Mouse (Mus musculus) cerebellum, postnatal 36 days (tissue): ENCODE measurements around the gene Ak4.
"Not testable (repeated sequence)": the region's sequence is repeated elsewhere in the genome, so short reads cannot be mapped to it uniquely, and the experiment has no call there.

Source experiments
- DNase-seq, 2 experiments: peaks; one replicate each; pipeline ENCODE4 v3.0.0; 2021 to 2022; ENCODE audit warnings: mixed read lengths in 2 of 2

Gene Ak4

DNA sequence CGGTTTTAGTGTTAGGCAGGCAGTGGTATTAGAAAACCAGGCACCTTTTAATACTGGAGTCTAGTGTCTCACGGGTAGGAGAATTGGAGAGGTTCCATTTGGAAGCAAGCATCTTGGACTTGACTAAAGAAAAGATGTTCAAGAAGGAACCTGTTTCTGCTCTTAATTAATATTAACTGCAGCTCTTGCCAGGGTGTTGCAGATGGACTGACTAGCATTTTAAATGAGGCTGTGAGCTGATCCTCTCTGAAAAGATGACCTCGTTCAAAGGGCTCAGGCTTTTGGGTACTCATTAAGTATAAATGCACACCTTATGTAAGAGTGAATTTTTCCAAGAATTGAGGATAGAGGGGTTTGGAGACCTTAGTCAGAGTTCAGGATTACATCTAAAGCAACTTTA is 5.4 kb downstream of the Ak4 start:
- DNase-seq, result peak in 1 of 2 experiments; percentile 27

DNA sequence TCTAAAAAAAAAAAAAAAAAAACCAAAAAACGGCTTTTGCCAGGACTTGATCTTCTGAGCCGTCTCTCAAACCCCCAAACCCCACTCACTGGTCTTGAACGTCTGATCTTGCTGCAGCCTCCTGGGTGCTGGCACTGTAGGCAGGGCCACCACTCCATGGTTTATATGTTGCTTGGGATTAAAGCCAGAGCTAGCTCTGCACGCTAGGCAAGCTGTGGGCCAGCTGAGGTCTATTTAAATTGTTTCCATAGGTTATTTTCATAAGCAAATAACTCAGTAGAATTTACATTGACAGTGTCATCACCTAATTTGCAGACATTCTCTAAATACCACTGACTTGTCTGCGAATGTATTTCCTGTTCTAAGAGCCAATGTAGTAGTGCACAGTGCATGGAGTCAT is 6.0 kb downstream of the Ak4 start:
- DNase-seq, result no peak

DNA sequence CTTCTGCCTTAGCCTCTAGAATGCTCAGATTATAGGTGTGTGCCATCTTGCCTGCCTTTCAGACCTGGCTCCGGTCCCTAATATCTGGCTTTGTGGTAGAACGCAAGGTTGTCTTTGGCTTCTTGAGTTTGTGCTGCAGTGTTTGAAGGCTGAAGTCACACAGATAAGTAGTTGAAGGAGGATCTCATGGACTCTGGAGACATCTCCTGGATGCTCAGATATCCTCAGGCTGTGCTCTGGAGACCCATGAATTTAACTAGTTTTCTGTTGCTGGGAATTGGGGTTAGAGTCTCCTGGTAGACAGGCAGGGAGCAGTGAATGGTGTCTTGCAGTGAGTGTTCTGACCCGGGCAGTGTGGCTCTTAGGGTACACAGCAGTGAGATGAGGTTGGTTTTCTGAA is 6.6 kb downstream of the Ak4 start:
- DNase-seq, result no peak

DNA sequence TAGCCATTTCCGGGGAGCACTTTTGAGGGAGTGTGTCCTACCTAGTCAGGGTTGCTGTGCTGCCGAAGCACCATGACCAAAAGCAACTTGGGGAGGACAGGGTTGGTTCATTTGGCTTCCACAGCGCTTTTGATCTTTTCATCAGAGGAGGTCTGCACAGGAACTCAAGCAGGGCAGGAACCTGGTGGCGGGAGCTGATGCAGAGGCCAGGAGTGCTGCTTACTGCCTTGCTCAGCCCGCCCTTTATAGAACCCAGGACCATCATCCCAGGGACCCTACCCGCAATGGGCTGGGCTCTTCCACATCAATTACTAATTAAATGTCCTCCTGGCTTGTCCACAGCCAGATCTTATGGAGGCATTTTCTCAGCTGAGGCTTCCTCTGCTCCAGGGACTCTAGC is 7.5 kb downstream of the Ak4 start:
- DNase-seq, result no peak

DNA sequence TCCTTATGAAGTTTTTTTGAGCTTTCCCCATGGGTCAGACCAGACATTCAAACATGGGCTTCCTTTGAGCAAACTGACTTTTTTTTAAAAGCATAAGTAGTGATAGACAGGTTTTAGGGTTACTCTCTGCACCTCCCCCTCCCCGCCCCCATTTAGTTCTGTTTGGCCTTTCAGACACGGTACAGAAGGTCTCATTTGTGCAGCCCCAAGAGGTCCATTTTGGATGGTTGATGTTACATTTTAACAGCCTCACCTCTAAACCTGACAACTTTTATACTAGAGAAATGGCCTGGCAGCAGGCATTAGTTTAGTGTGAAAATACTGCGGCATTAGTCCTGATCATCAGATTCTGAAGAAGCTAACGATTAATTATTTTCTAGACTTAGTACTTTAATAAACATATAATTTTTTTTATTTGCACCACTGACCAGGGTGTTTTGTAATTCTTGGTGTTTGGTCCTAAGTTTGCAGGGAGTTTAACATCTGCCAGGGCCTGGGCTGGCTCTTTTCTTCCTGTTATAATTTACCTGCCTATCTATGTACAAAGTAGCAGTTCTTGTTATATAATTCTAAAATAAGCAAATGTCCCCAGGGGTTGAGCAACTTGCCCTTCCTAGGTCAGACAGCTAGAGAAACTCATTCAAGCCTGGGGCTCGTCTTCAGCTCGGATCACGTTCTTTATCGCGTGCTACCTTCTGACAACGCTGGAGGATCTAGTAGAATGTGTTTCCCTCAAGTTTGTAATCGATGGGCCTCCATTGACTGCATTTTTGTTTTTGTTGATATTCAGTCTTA is 9.0 kb downstream of the Ak4 start:
- no peak for DNase-seq

DNA sequence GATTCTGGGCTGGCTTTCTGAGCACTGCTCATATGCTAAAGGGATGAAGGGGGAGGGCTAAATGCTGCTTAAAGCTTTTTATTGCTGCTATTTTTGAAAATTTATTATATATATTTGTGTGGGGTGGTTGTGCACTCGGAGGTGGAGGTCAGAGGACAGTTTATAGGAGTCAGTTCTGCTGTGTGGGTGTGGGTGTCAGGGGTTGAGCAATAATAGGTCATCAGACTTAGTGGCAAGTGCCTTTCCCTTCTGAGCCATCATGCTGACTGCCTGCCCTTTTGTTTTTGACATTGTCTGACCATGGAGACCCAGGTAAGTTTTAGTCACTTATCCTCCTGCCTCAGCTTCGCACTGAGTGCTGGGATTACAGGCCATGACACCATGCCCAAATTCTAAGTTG is 10.0 kb downstream of the Ak4 start:
- no peak for DNase-seq

DNA sequence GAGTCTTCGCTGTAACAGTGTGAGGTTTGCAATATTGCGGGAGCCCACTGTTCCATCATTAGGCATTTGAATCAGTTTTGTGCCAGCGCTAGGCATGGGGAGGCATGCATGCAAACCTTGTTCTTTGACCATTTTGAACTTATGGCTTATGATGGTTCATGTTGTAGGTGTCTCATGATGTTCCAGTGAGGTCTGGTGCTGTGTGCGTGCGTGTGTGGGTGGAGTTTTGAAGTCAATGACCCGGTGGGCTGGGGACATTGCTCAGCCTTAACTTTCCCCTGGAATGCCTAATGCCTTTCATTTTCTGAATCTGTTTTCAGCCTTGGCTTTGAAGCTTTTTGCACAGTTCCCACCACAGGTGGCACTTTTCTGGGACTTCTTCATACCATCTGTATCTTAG is 10.9 kb downstream of the Ak4 start:
- peak in 1 of 2 experiments; percentile 3 for DNase-seq

DNA sequence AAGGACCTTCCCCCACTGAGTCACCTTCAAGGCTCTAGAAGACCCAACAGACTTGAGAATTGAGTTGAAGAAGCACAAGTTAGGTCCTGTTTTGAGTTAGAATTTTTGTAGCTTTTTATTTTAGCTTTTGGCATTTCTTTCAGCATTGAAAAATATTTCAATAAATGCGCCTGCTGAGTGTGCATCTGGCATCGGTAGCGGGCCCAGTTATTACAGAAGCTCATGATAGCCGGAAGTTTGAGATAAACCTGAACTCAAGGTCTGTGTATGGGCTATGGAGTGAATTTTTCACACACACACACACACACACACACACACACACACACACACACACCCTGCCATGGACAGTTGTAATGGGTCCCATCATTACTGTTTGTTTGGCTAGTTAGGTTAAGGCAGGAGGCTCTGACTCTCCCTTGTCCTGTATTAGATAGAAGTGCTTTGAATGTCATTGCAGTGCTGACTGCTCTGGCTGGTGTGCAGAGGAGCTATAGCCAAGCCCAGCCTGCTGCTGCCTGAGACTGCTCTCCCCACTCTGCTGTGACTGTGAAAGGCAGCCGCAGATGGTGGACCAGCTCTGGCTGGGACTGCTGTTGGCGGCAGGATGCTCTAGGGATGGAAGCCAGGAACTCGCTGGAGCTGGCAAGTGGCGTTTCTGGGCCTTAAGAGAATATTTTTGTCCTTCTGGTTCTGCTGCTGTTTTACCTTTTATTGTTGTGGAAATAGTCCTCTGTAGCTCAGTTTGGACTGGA is 17.9 kb downstream of the Ak4 start:
- DNase-seq, result peak; percentile 63 to 65

DNA sequence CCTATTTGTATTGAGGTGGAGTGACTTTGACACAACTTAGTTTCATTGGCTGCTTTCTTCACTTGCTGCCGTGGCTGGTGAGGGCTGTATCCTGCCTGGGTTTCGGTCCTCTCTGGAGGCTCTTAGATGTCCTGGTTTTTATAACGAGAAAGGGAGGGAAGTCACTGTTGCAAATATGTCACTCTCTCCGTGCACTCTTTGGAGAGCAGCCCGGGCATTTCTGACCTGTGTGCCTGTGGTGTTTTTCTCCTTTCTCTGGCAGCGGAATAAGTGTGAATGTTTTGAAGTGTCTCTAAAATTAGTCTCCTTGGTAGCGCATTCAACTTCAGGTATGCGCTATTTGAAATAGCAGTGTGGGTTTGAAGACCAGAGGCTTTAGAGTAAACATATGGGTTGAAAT is 19.2 kb downstream of the Ak4 start:
- DNase-seq, result peak; percentile 70 to 73

DNA sequence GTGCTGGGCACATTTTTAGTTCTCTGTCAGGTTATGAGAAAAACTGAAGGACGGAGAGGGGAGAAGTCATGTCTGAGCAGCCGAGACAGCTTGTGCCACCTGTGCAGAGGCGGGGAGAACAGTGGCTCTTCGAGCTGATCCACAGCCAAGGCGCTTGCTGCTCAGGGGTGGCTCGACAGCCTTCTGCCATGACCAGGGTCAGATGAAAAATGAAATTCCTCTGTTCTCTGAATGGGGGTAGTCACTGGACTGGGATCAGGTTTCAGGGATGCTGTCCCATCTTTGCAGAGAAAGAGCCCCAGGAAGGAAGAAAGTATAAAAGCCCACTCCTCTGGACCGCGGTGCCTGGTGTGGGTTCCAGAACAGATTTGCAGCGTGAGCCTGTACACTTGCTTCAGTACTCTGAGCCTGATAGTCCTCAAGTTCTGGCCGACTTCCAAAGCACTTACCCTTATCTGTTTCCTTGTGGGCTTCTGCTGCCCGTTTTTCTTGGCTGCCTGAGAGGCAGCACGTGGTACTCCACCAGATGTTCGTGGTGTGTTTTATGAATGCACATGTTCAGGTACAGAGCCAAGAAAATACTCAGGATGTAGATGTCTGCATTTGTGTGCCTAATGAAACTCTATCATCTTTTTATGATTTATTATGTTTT is 20.8 kb downstream of the Ak4 start:
- peak; percentile 59 to 62 for DNase-seq

DNA sequence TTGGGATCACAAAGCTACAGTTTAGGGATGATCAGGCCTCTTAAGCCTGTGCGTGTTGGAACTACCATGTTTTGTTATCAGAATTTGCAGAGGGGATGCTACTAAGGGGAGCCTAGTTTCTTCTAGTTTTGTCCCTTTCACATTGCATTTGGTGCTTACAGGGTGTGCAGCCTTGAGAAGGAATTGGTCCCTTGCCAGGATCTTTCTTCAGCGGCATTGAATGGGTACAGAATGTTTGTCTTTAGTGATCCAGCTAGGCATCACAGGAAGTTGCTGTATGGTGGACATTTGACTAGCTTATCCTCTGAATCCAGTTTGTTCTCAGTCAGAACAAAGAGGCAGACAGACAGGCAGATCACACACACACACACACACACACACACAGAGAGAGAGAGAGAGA is 23.7 kb downstream of the Ak4 start:
- no peak for DNase-seq

DNA sequence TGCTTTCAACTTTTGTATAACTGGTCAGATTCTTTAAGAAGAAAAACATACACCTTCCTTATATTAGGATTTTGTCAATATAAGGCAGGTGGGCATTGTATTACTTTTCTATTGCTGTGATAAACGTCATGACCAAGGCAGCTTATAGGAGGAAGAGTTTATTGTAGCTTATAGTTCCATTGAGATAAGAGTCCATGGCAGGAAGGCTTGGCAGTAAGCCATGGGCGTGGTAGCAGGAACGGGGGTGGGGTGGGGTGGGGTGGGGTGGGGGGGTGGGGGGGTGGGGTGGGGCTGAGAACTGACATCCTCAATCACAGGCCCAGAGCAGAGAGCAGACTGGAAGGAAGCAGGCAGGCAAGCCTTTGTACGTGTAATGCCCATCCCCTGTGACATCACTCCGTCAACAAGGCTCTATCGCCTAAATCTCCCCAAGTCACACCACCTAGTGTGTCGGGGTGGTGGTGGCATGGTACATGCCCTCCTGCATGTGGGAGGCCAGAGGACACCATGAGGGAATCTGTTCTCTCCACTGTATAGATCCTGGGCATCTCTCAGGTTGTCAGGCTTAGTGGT is 24.4 kb downstream of the Ak4 start:
- no peak for DNase-seq

DNA sequence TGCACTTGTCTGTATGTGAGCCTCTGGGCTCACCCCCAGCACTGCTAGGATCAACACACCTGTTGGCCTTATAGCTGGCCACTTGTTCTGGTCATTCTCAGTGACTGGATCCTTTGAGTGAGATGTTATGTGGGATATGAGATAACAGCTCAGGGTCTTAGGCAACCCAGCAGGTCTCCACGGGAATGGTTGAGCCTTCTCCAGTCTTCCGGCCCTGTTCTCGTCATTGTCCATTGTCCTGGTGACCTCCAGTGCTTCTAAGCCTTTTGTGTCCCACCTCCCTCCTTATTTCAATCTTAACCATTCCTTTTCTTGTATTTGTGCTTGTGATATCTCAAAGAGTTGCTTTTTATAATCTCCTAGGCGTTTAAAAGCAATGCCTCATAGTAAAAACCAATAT is 26.6 kb downstream of the Ak4 start:
- no peak for DNase-seq

DNA sequence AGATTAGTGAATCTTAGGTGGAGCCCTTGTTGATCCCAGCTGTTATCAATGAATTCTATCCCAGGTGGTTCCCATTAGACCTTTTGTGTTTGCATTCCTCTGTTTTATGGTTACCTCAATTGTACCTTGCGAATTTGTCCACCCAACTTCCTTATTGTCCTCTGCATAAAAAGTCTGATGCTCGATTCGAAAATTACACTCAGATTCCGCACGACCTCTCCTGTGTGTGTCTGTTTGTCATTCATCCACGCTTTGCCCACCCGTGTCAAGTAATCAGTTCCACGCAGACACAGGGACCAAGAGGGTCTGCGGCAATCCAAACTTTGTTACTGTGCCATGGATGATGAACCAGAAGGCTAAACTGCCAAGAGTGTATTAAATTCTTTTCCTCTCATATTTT is 27.5 kb downstream of the Ak4 start:
- not testable (repeated sequence) for DNase-seq

DNA sequence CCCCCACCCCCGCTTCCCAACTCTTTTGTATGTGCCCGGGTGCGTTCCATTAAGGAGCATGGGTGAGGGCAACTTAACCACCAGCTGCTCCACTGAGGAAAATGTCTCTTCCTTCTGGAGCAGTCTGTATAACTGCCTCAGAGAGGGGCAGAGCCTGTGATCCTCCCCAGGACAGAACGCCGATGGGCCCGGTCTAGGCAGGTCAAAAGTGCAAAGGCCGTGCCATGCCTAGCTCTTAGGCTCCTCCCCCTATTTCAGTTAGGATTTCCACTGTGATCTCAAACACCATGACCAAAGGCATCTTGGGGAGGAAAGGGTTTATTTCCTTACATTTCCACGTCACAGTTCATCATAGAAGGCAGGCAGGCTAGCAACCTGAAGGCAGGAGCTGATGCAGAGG is 29.6 kb downstream of the Ak4 start:
- no peak for DNase-seq

DNA sequence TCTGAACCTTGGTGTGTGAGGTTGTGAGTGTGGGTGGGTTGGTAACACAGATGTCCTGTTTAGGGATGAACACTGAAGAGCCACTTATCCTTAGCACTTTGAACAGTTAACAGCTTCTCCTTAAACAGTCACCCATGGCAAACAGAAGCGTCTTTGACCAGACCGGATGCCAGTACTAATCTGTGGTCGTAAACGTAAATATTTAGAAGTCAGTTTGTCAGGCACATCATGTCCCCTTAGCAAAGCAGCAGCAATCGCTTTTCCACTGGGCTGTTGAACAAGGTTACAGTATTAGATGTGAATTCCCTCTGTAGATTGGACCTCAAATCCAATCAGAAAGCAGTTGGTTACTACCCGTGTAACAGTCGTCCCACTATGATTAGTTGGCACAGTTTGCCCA is 30.3 kb downstream of the Ak4 start:
- no peak for DNase-seq

DNA sequence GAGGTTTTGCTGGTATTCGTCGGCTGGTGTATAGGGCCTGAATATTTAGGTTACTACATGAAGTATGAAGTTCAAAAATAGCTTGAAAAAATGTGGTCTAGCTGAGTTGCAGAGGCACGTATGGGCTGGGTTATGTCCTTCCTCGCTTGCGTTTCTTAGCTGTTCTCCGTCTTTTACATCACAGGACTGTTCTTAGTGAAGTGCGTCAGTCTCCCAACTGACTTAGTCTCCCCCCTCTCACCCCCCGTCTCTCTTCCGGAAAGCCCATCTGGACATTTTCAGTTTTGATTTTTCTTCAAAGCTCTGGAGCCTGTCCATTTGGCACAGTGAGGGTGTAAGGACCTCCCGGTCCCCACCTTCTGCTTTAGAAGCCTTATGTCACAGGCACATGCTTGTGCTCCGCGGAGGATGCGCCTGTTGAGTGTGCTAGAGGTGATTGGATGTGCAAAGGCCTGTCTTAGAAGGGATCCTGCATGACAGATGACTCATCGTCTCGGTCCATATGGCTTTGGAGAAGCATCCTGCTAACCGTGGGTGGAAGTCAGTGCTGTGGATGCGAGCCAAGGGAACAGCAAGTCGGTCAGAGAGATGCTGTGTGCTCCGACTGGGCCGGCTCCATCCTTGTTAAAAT is 31.2 kb downstream of the Ak4 start:
- peak; percentile 93 to 98 for DNase-seq

DNA sequence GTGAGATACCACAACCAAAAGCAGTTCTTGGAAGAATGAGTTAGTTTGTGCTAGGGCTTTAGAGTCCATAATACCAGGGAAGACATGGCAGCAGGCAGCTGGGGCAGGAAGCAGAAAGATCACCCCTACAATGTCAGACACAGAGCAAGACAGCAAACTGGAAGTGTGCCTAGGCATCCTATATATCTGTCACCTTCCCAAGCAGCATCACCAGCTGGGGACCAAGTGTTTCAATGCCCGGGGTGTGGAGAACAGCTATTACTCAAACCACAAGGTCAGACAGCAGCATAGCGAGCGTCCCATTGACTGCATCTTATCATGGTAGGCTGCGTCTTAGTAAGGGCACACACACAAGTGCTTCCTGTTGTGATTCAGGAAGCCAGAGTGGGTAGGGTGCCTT is 32.0 kb downstream of the Ak4 start:
- DNase-seq, result no peak

DNA sequence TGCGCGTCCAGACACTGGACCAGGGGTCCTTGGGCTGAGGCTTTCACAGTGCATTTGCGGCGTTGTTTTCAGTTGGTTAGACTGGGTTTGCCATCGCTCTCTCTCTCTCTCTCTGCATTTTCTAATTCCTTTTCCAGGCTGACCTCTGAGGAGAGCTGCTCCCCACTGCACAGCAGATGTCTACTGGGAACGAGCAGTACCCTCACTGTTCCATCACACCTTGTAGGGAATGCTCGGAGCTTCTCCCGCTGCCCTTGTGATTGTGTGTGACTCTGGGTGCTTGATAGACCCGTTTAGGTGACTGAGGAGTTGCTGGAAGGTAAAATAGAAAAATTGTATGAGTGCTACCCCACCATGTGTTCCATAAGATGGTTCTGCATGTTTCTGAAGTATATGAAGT is 33.8 kb downstream of the Ak4 start:
- DNase-seq, result no peak

DNA sequence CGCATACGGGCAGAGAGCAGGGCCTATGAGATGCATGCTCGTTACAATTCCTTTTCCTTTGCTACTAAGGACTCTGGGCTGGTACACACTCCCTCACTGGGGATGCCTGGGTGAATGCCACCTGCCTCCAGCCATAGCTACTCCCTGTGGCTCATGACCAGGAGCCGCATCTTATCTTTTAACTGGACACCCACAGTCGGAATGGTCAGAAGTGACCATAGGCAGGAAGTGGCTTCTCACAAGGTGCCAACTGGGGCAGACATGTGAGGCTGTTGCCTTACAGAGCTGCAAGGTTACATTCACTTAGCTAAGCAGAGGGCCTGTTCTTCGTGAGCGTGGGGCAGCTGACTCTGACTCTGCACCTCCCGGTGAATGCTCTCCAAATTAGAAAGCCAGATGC is 38.1 kb downstream of the Ak4 start:
- DNase-seq, result peak in 1 of 2 experiments; percentile 48

DNA sequence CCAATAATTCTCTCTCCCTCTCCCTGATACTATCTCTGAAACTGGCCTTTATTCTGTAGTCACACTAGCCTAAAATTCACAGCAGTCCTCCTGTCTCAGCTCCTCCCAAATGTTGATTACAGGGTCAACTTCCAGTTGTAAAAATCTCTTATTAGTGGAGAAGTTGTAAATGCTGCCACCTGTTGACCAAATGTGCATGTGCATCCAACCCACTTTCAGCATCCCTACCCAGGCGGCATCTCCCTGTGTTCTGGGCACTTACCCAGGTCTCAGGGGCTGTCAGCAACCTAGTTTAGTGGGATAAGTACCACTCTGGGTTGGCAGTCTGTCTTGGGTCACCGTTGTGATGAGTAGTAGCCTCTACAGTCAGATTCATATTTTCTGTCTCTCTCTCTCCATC is 39.3 kb downstream of the Ak4 start:
- peak; percentile 74 to 85 for DNase-seq

DNA sequence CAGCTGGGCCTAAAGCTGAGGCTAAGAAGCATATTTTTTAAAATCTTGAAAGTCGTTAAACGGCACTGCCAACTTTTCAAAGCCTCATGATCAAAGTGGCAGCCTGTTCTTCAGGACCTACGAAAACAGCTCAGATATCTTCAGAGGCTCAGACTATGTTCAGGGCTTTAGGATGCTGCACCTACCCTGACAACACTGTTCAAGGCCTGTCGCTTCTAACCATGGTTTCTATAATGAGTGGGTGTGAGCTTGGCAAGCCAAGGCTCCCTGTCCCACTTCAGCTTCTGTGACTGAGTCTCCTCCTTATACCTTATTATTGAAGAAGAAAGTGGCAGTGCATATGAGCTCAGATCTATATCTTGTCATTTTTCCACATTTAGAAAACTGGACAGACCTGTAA is 40.3 kb downstream of the Ak4 start:
- DNase-seq, result no peak

DNA sequence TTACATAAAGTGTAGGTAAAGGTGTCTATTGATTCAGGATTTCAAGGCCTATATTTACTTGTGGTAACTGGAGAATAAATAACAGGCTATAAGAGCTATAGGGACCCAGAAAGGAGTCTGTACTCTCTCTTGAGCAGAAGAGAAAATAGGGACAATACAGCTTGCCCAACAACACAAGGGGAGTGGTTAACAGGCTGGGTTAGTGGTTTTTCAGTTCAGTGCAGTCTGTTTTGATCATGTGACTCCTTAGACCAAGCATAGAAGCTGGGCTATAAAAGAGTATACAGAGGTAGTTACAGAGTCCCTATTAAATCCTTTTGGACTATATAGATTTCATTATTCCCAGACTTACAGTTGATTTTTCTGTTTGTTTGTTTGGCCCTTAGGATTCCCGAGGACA is 41.0 kb downstream of the Ak4 start:
- DNase-seq, result no peak
